Mouse (Mus musculus): ENCODE measurements around the gene Rgp1. TPM values are rescaled to one million over a fixed set of nuclear protein-coding genes. Genes with fewer than 3 reads are reported as not detected.
"Not testable (repeated sequence)": the region's sequence is repeated elsewhere in the genome, so short reads cannot be mapped to it uniquely, and the experiment has no call there.

Gene Rgp1
- polyA plus RNA-seq (2015; fragmentation: Nextera tagmentation; extraction: Ambion mirVana) = 28.6 and 32.5 TPM in 2 replicates

DNA sequence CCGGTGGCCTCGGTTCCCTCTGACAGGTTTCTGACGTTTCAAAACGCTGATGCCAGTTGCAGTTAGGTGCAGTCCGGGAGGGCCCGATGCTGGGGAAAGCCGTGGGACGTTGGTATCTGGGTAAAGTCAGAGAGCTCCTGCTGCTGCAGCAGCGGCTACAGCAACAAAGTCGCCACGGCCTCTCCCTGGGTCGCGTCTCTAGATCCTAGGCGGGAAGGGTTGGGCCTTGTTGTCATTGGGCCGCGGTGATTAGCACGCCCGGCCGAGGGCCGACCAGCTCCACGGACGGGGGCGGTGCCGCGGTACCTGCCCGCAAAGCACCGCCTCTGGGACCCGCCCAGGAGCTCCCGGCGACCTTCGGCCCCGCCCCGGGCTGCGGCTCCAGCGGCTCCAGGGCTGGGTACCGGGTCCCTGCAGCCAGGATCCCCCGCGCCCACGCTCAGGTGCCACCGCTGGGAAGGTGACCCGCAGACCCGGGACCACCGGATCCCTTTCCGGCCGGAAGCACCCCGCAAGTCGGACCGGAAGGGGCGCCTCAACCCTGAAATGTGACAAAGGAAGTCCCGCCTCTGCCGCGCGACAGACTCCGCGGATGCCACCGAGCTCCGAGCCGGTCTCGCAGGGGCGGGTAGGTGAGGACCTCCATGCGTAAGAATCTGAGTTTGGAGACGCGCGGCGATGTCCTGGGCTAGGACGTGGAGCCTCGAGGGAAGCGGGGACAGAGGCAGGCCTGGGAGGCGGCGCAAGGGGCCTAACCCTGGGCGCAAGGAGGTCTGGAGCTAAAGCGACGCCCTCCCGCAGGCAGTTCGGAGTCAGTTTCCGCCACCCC is at the start of gene Rgp1, which contains the start of gene Gba2:
Gene Rgp1, plus strand, starts transcription at position 340 of the 829 bp plus-strand sequence.
Gene Gba2, minus strand, starts transcription at position 498 of the 829 bp plus-strand sequence.
- Histone ChIP-seq H3K27ac (replicated peaks) (peak within 1 kb of the TSS; percentile 91), H3K4me2 (replicated peaks) (peak within 1 kb of the TSS; percentile 93), H3K36me3 (peaks cover 39% of the 10 kb centered on the region), H3K4me3 (replicated peaks) (peak within 1 kb of the TSS; percentile 92), H3K9me3 (replicated peaks) (no peaks in the 10 kb centered on the region), H3K9ac (peak within 1 kb of the TSS; percentile 87), H3K27me3 (no peaks in the 10 kb centered on the region), H3K4me1 (peaks cover 37% of the 10 kb centered on the region)
- WGBS = under 1% methylated on average over 76 of the region's 76 CpGs
- peak; percentile 92 for ATAC-seq (ENCODE audit: insufficient number of reproducible peaks, low FRiP score, low TSS enrichment, low read depth)

DNA sequence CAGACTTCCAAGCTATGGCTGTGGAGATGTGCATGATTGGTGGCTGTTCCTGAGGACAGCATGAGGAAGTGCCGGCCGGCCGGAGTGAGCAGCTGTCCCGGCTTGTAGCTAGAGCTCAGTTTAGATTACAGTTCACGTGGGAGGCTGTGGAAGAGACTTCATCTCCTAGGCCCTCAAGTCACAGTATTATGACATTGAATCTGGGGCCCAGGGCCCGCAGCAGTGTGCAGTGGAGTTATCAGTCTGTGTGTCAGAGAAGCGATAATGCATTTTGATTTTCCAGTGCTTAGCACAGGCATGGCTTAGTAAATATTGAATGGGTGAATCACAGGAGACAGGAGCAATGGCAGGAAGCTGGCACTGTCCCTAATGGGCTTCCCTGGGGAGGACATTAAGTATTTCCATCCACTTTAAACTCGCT is 48.4 kb upstream of the Rgp1 start:
- H3K9me3 ChIP-seq (replicated peaks) = no peaks in the 10 kb centered on the region
- H3K4me3 ChIP-seq (replicated peaks) = no peak overlapping the region
- no peak overlapping the region for H3K4me2 ChIP-seq (replicated peaks)
- WGBS = 63% methylated on average over 8 of the region's 8 CpGs
- no peak overlapping the region for H3K27ac ChIP-seq (replicated peaks)
- H3K36me3 ChIP-seq = peaks cover 42% of the 10 kb centered on the region
- H3K9ac ChIP-seq = no peak overlapping the region
- 0 out of 2 replicates have a peak, but pooled peaks cover 3% of the 10 kb centered on the region for H3K4me1 ChIP-seq
- no peaks in the 10 kb centered on the region for H3K27me3 ChIP-seq
- ATAC-seq (ENCODE audit: insufficient number of reproducible peaks, low FRiP score, low TSS enrichment, low read depth) = no peak

DNA sequence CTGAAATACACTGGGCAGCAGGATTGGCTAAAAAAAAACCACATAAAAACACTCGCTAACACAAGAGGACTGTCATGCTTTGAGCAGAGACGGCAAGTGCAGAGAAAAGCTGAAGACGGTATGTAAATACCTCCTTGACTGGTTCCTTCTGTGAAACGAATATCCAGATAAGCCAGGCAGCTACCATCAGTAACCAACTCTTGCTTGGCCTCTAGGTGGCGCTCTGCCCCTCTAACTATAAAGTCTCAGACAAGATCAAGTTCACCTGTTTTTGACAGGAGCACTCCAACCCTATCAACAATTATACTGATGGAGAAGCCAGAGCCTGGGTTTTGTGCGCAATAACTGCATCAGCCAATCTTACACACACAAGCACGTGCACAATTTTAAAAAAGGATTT is 47.9 kb upstream of the Rgp1 start:
- Histone ChIP-seq H3K4me2 (replicated peaks) (no peak overlapping the region), H3K9me3 (replicated peaks) (no peaks in the 10 kb centered on the region), H3K9ac (no peak overlapping the region), H3K27ac (replicated peaks) (no peak overlapping the region), H3K4me3 (replicated peaks) (no peak overlapping the region), H3K27me3 (no peaks in the 10 kb centered on the region), H3K4me1 (0 out of 2 replicates have a peak, but pooled peaks cover 3% of the 10 kb centered on the region), H3K36me3 (peaks cover 47% of the 10 kb centered on the region)
- ATAC-seq (ENCODE audit: insufficient number of reproducible peaks, low FRiP score, low TSS enrichment, low read depth) = no peak
- 19% methylated on average over 7 of the region's 7 CpGs for WGBS

DNA sequence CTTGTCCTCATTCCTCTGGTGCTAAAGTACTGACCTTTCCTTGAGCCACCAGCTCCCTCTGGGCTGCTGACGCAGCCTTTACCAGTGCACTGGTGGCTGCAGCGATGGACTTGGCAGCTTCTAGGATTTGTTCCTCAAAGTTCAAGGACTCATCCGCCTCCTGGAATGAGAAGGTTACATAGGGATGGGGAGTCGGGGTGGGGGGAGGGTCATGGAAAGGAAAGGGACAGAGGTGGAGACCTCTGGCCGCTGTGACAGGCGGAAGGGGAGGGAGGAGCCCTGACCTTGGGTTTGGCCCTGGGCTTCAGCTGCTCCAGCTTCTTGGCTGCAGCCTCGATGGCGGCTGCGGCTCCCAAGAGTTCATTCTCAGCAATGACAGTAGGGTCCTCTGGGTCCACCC is 45.2 kb upstream of the Rgp1 start:
- no peak for ATAC-seq (ENCODE audit: insufficient number of reproducible peaks, low FRiP score, low TSS enrichment, low read depth)
- 80% methylated on average over 9 of the region's 9 CpGs for WGBS
- peaks cover 73% of the 10 kb centered on the region for H3K36me3 ChIP-seq
- H3K27ac ChIP-seq (replicated peaks) = no peak overlapping the region
- H3K9ac ChIP-seq = no peak overlapping the region
- no peak overlapping the region for H3K4me3 ChIP-seq (replicated peaks)
- 0 out of 2 replicates have a peak, but pooled peaks cover 3% of the 10 kb centered on the region for H3K4me1 ChIP-seq
- H3K27me3 ChIP-seq = no peaks in the 10 kb centered on the region
- H3K9me3 ChIP-seq (replicated peaks) = no peaks in the 10 kb centered on the region
- no peak overlapping the region for H3K4me2 ChIP-seq (replicated peaks)

GRCm38 (mm10) chr4:43535628-43536027 is 42.9 kb upstream of the Rgp1 start:
- H3K4me2 ChIP-seq (replicated peaks) = no peak overlapping the region
- H3K9me3 ChIP-seq (replicated peaks) = no peaks in the 10 kb centered on the region
- no peak for ATAC-seq (ENCODE audit: insufficient number of reproducible peaks, low FRiP score, low TSS enrichment, low read depth)
- WGBS = 91% methylated on average over 8 of the region's 8 CpGs
- H3K36me3 ChIP-seq = peaks cover 97% of the 10 kb centered on the region
- no peak overlapping the region for H3K9ac ChIP-seq
- H3K27me3 ChIP-seq = no peaks in the 10 kb centered on the region
- no peak overlapping the region for H3K27ac ChIP-seq (replicated peaks)
- no peaks in the 10 kb centered on the region for H3K4me1 ChIP-seq
- no peak overlapping the region for H3K4me3 ChIP-seq (replicated peaks)

DNA sequence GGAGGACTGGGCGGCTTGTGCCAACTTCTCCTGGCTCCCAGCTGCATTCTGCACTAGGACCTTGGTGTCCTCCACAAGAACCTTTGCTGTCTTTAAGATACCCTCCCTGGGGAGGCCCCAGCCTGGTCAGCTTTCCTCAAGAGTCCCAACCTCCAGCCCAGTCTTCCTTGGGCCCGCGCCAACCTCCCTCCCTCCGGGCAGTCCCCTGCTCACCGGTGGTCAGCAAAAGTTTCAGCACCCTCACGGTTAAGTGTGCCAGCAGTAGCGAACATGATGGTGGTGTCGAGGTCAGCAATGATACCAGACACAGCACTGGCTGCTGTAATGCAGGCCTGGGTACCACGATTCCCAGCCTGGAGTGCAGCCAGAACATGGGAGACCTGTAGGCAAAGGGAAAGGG is 42.5 kb upstream of the Rgp1 start:
- H3K36me3 ChIP-seq = peaks cover 97% of the 10 kb centered on the region
- no peak overlapping the region for H3K4me2 ChIP-seq (replicated peaks)
- no peak for ATAC-seq (ENCODE audit: insufficient number of reproducible peaks, low FRiP score, low TSS enrichment, low read depth)
- no peaks in the 10 kb centered on the region for H3K4me1 ChIP-seq
- no peak overlapping the region for H3K27ac ChIP-seq (replicated peaks)
- 95% methylated on average over 9 of the region's 9 CpGs for WGBS
- H3K27me3 ChIP-seq = no peaks in the 10 kb centered on the region
- no peak overlapping the region for H3K4me3 ChIP-seq (replicated peaks)
- no peak overlapping the region for H3K9ac ChIP-seq
- no peaks in the 10 kb centered on the region for H3K9me3 ChIP-seq (replicated peaks)

- no peak overlapping the region for H3K9ac ChIP-seq
- no peaks in the 10 kb centered on the region for H3K4me1 ChIP-seq
- no peaks in the 10 kb centered on the region for H3K27me3 ChIP-seq
- H3K36me3 ChIP-seq = peaks cover 99% of the 10 kb centered on the region
- H3K4me3 ChIP-seq (replicated peaks) = no peak overlapping the region
- no peaks in the 10 kb centered on the region for H3K9me3 ChIP-seq (replicated peaks)
- H3K4me2 ChIP-seq (replicated peaks) = no peak overlapping the region
- 43% methylated on average over 3 of the region's 3 CpGs for WGBS
- ATAC-seq (ENCODE audit: insufficient number of reproducible peaks, low FRiP score, low TSS enrichment, low read depth) = no peak
- H3K27ac ChIP-seq (replicated peaks) = no peak overlapping the region
Measured at GRCm38 (mm10) chr4:43542044-43542443, 36.5 kb upstream of the Rgp1 start.

GRCm38 (mm10) chr4:43546375-43547047 is 32.0 kb upstream of the Rgp1 start:
- ATAC-seq (ENCODE audit: insufficient number of reproducible peaks, low FRiP score, low TSS enrichment, low read depth) = no peak
- H3K9me3 ChIP-seq (replicated peaks) = no peaks in the 10 kb centered on the region
- no peaks in the 10 kb centered on the region for H3K27me3 ChIP-seq
- no peak overlapping the region for H3K27ac ChIP-seq (replicated peaks)
- peaks cover 100% of the 10 kb centered on the region for H3K36me3 ChIP-seq
- no peak overlapping the region for H3K4me3 ChIP-seq (replicated peaks)
- H3K4me1 ChIP-seq = no peaks in the 10 kb centered on the region
- H3K9ac ChIP-seq = no peak overlapping the region
- no peak overlapping the region for H3K4me2 ChIP-seq (replicated peaks)
- WGBS = 91% methylated on average over 12 of the region's 12 CpGs

DNA sequence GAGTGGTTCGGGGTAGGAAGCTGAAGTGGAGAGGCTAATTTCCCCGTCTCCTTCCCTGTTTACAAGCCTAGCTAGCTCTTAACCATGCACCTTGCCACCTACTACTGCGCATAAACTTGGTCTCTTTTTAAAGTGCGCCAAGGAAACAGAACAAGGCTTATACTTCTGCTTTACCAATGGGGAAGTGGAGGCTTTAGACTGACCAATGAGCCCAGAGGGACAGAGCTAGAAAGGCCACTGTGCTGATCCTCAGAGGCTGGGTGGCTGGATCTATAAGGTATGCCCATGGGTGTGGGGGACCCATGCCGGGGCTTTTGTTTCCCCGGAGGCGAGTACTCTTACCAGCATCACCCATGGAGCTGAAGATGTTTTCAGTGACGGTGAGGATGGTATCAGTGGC is 31.4 kb upstream of the Rgp1 start:
- no peak for ATAC-seq (ENCODE audit: insufficient number of reproducible peaks, low FRiP score, low TSS enrichment, low read depth)
- Histone ChIP-seq H3K4me1 (no peaks in the 10 kb centered on the region), H3K4me2 (replicated peaks) (no peak overlapping the region)

DNA sequence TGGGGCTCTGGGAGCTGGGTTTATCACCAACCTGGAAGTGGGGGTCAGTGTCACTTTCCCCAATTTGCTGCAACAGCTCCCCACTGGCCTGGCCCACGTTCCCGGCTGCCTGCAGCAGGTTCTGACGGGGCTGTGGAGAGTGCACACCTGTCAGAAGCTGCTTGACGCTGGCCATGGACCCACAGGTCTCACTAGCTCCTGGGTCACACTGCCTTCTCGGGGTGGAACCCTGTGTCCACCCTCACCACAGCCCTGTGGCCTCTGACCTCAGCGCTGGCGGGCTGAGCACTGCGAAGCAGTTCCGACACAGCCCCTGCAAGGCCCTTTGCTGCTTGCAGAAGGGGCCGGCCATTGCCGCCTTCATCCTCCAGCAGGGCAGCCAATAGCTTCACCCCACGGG is 29.5 kb upstream of the Rgp1 start:
- Histone ChIP-seq H3K27ac (replicated peaks) (no peak overlapping the region), H3K27me3 (no peaks in the 10 kb centered on the region), H3K9ac (no peak overlapping the region), H3K4me1 (no peaks in the 10 kb centered on the region), H3K4me3 (replicated peaks) (no peak overlapping the region), H3K36me3 (peaks cover 99% of the 10 kb centered on the region), H3K4me2 (replicated peaks) (no peak overlapping the region), H3K9me3 (replicated peaks) (no peaks in the 10 kb centered on the region)
- ATAC-seq (ENCODE audit: insufficient number of reproducible peaks, low FRiP score, low TSS enrichment, low read depth) = no peak
- WGBS = 94% methylated on average over 12 of the region's 12 CpGs

More for the DNA sequence above, 31.4 kb upstream of the Rgp1 start:
- no peaks in the 10 kb centered on the region for H3K9me3 ChIP-seq (replicated peaks)
- WGBS = 94% methylated on average over 8 of the region's 8 CpGs
- H3K27ac ChIP-seq (replicated peaks) = no peak overlapping the region
- H3K9ac ChIP-seq = no peak overlapping the region
- H3K4me3 ChIP-seq (replicated peaks) = no peak overlapping the region
- no peaks in the 10 kb centered on the region for H3K27me3 ChIP-seq
- H3K36me3 ChIP-seq = peaks cover 99% of the 10 kb centered on the region

DNA sequence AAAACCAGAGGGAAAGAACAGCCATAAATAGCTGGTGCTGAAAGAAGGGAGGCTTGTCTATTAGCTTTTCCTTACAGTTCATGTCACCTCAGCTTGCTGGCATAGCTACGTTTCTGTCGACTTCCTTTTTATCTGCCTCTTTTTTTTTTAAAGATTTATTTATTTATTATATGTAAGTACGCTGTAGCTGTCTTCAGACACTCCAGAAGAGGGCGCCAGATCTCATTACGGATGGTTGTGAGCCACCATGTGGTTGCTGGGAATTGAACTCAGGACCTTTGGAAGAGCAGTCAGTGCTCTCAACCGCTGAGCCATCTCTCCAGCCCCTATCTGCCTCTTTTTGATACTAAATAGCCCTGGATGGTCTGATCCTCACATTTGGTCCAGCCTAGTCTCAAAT is 26.7 kb upstream of the Rgp1 start:
- H3K36me3 ChIP-seq = peaks cover 99% of the 10 kb centered on the region
- WGBS = 87% methylated on average over 6 of the region's 6 CpGs
- not testable (repeated sequence) for H3K4me2 ChIP-seq (replicated peaks); H3K9me3 ChIP-seq (replicated peaks); H3K4me3 ChIP-seq (replicated peaks); H3K4me1 ChIP-seq; H3K27ac ChIP-seq (replicated peaks); H3K27me3 ChIP-seq; ATAC-seq (ENCODE audit: insufficient number of reproducible peaks, low FRiP score, low TSS enrichment, low read depth); H3K9ac ChIP-seq

Measured in embryonic facial prominence, embryonic 15.5 days (tissue).